Mouse (Mus musculus) liver, embryonic 13.5 days (tissue): ENCODE data around the gene Pkd2. TPM values are rescaled to one million over a fixed set of nuclear protein-coding genes. Genes with fewer than 3 reads are reported as not detected.

Experiments used
- ATAC-seq: fragments of 200-750 bp; cut with Nextera tagmentation; 2 replicates; pipeline ENCODE4 v1.8.0; 2017; ENCODE audit warnings: low read depth, mild to moderate bottlenecking, moderate number of reproducible peaks, moderate library complexity
- DNase-seq: peaks from one replicate; pipeline ENCODE4 v3.0.0; 2022
- H3K27ac ChIP-seq: fragments of 300-500 bp; sonication (generic); 2 replicates; pipeline ENCODE4 v1.5.1; 2015; ENCODE audit warnings: moderate library complexity, mild to moderate bottlenecking, inconsistent platforms
- H3K27me3 ChIP-seq: fragments of 300-500 bp; sonication (generic); 2 replicates; pipeline ENCODE4 v1.6.1; 2015; ENCODE audit warnings: mild to moderate bottlenecking, inconsistent platforms
- H3K36me3 ChIP-seq: fragments of 300-500 bp; sonication (generic); 2 replicates; pipeline ENCODE4 v1.6.1; 2015; ENCODE audit warnings: mild to moderate bottlenecking, inconsistent platforms
- H3K4me1 ChIP-seq: fragments of 300-500 bp; sonication (generic); replicated peaks from 2 replicates; pipeline ENCODE4 v1.6.1; 2015; ENCODE audit warnings: inconsistent platforms
- H3K4me2 ChIP-seq: fragments of 300-500 bp; sonication (generic); 2 replicates; pipeline ENCODE4 v1.6.1; 2015; ENCODE audit warnings: inconsistent platforms, mild to moderate bottlenecking, moderate library complexity
- H3K4me3 ChIP-seq: fragments of 300-500 bp; sonication (generic); replicated peaks from 2 replicates; pipeline ENCODE4 v1.5.1; 2015; ENCODE audit warnings: mild to moderate bottlenecking, inconsistent platforms
- H3K9ac ChIP-seq: fragments of 300-500 bp; sonication (generic); 2 replicates; pipeline ENCODE4 v1.6.1; 2015; ENCODE audit warnings: mild to moderate bottlenecking, inconsistent platforms
- H3K9me3 ChIP-seq: fragments of 300-500 bp; sonication (generic); replicated peaks from 2 replicates; pipeline ENCODE4 v1.6.1; 2016; ENCODE audit warnings: inconsistent platforms
- WGBS: fragments of 180-500 bp; shearing (Covaris S2); methylation state at CpG from one replicate; pipeline ENCODE4 v1.1.7; 2015; ENCODE audit not compliant: insufficient replicate concordance; 5-methylcytosine and 5-hydroxymethylcytosine counted together
- polyA plus RNA-seq: library from polyadenylated mRNA; unstranded; fragments of >200 nt; fragmentation: Nextera tagmentation; extraction: Ambion mirVana; gene quantifications from 2 replicates; pipeline ENCODE4 v1.2.1, GENCODE M21; 2015

Gene Pkd2
- polyA plus RNA-seq, 1 experiment from 2014 or later = 0.96 TPM

DNA sequence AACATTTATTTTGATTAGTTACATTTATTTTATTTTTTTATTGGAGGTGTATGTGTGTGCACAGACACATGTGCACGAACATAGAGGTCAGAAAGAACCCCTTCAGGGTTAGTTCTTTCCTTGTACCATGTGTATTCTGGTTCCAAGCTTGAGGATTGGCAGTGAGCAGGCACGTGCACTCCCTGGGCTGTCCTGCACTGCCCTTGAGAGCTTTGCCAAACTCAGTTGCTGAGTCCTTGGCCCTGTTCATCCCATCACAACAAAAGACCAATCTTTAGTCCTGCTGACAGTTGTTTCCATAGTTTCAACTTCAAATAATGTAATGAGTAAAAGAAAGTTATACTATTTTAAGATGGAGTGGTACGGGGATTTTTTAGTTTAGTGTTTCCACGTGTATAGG, 80.1 kb downstream of the Pkd2 start:
- ATAC-seq (no peak), DNase-seq (no peak)

More for the DNA sequence above, 80.1 kb downstream of the Pkd2 start:
- Histone ChIP-seq H3K4me2 (no peak overlapping the region), H3K4me3 (no peak overlapping the region), H3K4me1 (no peaks in the 10 kb centered on the region), H3K27ac (no peak overlapping the region), H3K27me3 (no peaks in the 10 kb centered on the region), H3K36me3 (peaks cover 39% of the 10 kb centered on the region), H3K9me3 (no peaks in the 10 kb centered on the region), H3K9ac (no peak overlapping the region)
- 82% methylated on average over 4 of the region's 4 CpGs for whole genome bisulfite sequencing

Other genes with a start within 250 kb of the Pkd2 start
- gene Ibsp, start 160.3 kb upstream of the Pkd2 start, polyA plus RNA-seq = not detected in 2 replicates
- gene Mepe, start 134.1 kb upstream of the Pkd2 start, polyA plus RNA-seq = not detected in 2 replicates
- 2.4 and 3.6 TPM in 2 replicates for gene Spp1, start 24.3 kb upstream of the Pkd2 start, polyA plus RNA-seq
- 3.0 and 3.1 TPM in 2 replicates for gene BC005561, start 48.9 kb downstream of the Pkd2 start, polyA plus RNA-seq